Mouse (Mus musculus) liver, embryonic 11.5 days (tissue): ENCODE data around the gene S100a14. TPM values are rescaled to one million over a fixed set of nuclear protein-coding genes. Genes with fewer than 3 reads are reported as not detected.

Experiments
- ATAC-seq: fragments of 200-750 bp; cut with Nextera tagmentation; replicated peaks from 2 replicates; pipeline ENCODE4 v1.8.0; 2017; ENCODE audit warnings: moderate number of reproducible peaks, mild to moderate bottlenecking, moderate TSS enrichment, moderate library complexity; ENCODE audit not compliant: low FRiP score
- DNase-seq: peaks from one replicate; pipeline ENCODE4 v3.0.0-alpha.2; 2017; ENCODE audit warnings: low spot score
- H3K27ac ChIP-seq: fragments of 300-500 bp; sonication (generic); 2 replicates; pipeline ENCODE4 v1.5.1; 2014; ENCODE audit warnings: mild to moderate bottlenecking, low read depth, low read length, control low read depth
- H3K27me3 ChIP-seq: fragments of 300-500 bp; sonication (generic); replicated peaks from 2 replicates; pipeline ENCODE4 v1.6.1; 2014; ENCODE audit warnings: low read length, mixed read lengths; ENCODE audit not compliant: control insufficient read depth, insufficient read depth
- H3K36me3 ChIP-seq: fragments of 300-500 bp; sonication (generic); 2 replicates; pipeline ENCODE4 v1.6.1; 2014; ENCODE audit warnings: mild to moderate bottlenecking, low read length, moderate library complexity, mixed read lengths; ENCODE audit not compliant: control insufficient read depth, insufficient read depth
- H3K4me1 ChIP-seq: fragments of 300-500 bp; sonication (generic); replicated peaks from 2 replicates; pipeline ENCODE4 v1.6.1; 2014; ENCODE audit warnings: low read length, mixed read lengths; ENCODE audit not compliant: control insufficient read depth, insufficient read depth
- H3K4me2 ChIP-seq: fragments of 300-500 bp; sonication (generic); 2 replicates; pipeline ENCODE4 v1.6.1; 2014; ENCODE audit warnings: mild to moderate bottlenecking, control low read depth, moderate library complexity
- H3K4me3 ChIP-seq: fragments of 300-500 bp; sonication (generic); 2 replicates; pipeline ENCODE4 v1.5.1; 2014; ENCODE audit warnings: low read depth, low read length, control low read depth
- H3K9ac ChIP-seq: fragments of 300-500 bp; sonication (generic); 2 replicates; pipeline ENCODE4 v1.6.1; 2014; ENCODE audit warnings: low read depth, low read length, control low read depth
- H3K9me3 ChIP-seq: fragments of 300-500 bp; sonication (generic); 2 replicates; pipeline ENCODE4 v1.6.1; 2016; ENCODE audit warnings: low read length, inconsistent platforms, mixed read lengths; ENCODE audit not compliant: control insufficient read depth
- WGBS: fragments of 180-500 bp; shearing (Covaris S2); extraction: QIAGEN DNeasy Blood & Tissue Kit; methylation state at CpG from one replicate; pipeline ENCODE4 v1.1.7; 2014; 5-methylcytosine and 5-hydroxymethylcytosine counted together
- polyA plus RNA-seq: library from polyadenylated mRNA; unstranded; fragments of >200 nt; fragmentation: Nextera tagmentation; extraction: Ambion mirVana; gene quantifications from 2 replicates; pipeline ENCODE4 v1.2.1, GENCODE M21; 2014

S100a14 gene
- polyA plus RNA-seq, 1 experiment from 2014 or later = not detected

- no peak overlapping the region for H3K4me3 ChIP-seq
- H3K27ac ChIP-seq = no peak overlapping the region
- ATAC-seq (no peak), DNase-seq (no peak)
- H3K4me2 ChIP-seq = no peak overlapping the region
- H3K9ac ChIP-seq = no peak overlapping the region
- H3K9me3 ChIP-seq = no peaks in the 10 kb centered on the region
- WGBS = 89% methylated on average over 4 of the region's 4 CpGs
- peaks cover 9% of the 10 kb centered on the region for H3K4me1 ChIP-seq
- peaks cover 41% of the 10 kb centered on the region for H3K36me3 ChIP-seq
- H3K27me3 ChIP-seq = no peaks in the 10 kb centered on the region
These were observed 23.2 kb upstream of the S100a14 start for GRCm38 (mm10) chr3:90503444-90503843.

GRCm38 (mm10) chr3:90505216-90505615 lies 21.4 kb upstream of the S100a14 start:
- Histone ChIP-seq H3K27ac (no peak overlapping the region), H3K9me3 (no peaks in the 10 kb centered on the region), H3K36me3 (peaks cover 34% of the 10 kb centered on the region), H3K27me3 (no peaks in the 10 kb centered on the region), H3K4me2 (no peak overlapping the region), H3K4me3 (no peak overlapping the region), H3K9ac (no peak overlapping the region), H3K4me1 (peaks cover 12% of the 10 kb centered on the region)
- no peak for DNase-seq
- ATAC-seq = no peak
- 92% methylated on average over 5 of the region's 5 CpGs for WGBS

DNA sequence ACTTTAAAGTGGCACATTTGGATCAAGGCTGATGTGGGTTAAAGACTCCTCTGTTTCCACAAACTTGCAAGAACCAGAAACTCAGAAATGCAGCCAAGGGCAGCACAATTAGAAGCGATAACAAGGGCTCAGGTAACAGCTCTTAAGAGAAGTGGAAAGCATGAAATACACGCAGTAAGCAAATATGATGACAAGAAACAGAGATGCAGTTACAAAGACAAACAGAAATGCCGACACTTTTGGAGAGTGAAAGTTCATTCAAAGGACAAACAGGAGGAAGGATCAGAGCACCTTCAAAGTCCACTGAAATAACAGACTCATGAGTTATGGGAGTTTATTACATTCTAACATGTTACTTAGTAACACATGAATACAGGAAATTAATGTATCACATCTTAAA lies 20.3 kb upstream of the S100a14 start:
- Histone ChIP-seq H3K4me2 (no peak overlapping the region), H3K27me3 (no peaks in the 10 kb centered on the region), H3K4me3 (no peak overlapping the region), H3K9me3 (no peaks in the 10 kb centered on the region), H3K36me3 (peaks cover 30% of the 10 kb centered on the region), H3K27ac (no peak overlapping the region), H3K4me1 (peaks cover 12% of the 10 kb centered on the region), H3K9ac (no peak overlapping the region)
- DNase-seq = no peak
- no peak for ATAC-seq
- WGBS = 88% methylated on average over 3 of the region's 3 CpGs

- H3K27ac ChIP-seq = peak overlapping the region; percentile 95
- WGBS = 3% methylated on average over 20 of the region's 20 CpGs
- peaks cover 20% of the 10 kb centered on the region for H3K36me3 ChIP-seq
- H3K9ac ChIP-seq = peak overlapping the region; percentile 99
- no peak for DNase-seq
- H3K4me2 ChIP-seq = peak overlapping the region; percentile 93
- peak overlapping the region; percentile 90 for H3K4me3 ChIP-seq
- H3K27me3 ChIP-seq = no peaks in the 10 kb centered on the region
- H3K4me1 ChIP-seq = peaks cover 12% of the 10 kb centered on the region
- ATAC-seq = no peak
- H3K9me3 ChIP-seq = no peaks in the 10 kb centered on the region
These were observed 18.2 kb upstream of the S100a14 start for GRCm38 (mm10) chr3:90508287-90508949.

DNA sequence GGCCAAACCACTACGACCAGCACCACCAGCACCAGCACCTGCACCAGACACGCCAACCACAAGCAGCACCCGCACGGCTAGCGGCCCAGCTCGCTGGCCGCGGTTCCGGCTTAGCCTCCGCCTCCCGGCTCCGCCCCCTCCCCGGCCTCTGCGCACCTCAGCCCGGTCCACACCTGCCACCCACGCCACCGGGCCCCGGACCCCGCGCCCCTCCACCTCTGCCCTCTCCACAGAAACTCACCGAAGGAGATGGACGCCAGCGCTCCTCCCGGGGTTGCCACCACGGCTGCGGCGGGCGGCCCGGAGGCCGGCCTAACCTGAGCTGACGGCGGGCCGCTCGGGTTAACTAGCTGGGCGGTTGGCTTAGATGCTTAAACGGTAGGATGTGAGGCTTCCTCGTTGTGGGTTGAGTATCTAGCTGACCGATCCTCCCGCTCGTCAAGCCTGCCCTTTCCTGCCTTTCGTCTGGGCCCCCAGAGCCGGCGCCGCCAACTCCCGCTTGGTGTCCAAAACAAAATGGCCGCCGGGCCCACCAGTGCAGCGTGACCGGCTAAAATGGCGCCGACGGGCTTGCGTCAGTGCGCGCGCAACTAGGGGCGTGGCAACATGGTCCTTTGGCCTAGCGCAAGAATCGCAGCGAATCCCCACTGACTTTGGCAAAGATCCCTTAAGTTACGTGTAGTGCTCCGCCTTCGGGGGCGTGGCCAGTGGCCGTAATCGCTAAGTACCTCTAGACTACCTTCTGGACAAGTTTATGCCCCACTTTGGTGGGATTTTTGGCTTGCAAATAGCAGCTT lies 17.5 kb upstream of the S100a14 start, which contains the start of gene Chtop:
Chtop (minus strand) TSS at position 549 of the 797 bp plus-strand sequence.
- DNase-seq (peak; percentile 99), ATAC-seq (peak; percentile 87)
- Histone ChIP-seq H3K4me3 (peak within 1 kb of the TSS; percentile 90), H3K4me1 (peaks cover 14% of the 10 kb centered on the region), H3K27ac (peak within 1 kb of the TSS; percentile 95), H3K4me2 (peak within 1 kb of the TSS; percentile 93), H3K27me3 (no peaks in the 10 kb centered on the region), H3K9me3 (no peaks in the 10 kb centered on the region), H3K36me3 (peaks cover 15% of the 10 kb centered on the region; the same call in 1 of the 2 replicates), H3K9ac (peak within 1 kb of the TSS; percentile 99)
- under 1% methylated on average over 66 of the region's 66 CpGs for WGBS

DNA sequence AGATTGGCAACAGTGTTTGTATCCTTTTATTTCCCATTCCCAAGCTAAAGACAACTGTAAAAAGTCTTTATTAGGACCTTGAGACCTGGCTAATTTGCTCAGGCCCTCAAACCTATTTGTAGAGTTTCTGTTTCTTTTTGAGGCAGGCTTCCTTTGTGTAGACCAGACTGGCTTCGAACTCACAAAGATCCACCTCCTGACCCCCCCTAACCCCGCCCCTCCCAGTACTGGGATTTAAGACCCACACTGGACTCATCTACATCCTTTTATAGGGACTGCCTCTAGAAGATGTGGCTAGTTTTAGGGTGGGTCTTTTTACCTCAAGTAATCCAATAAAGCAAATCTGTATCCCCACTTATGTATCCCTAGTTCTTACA lies 16.9 kb upstream of the S100a14 start:
- H3K36me3 ChIP-seq = peaks cover 15% of the 10 kb centered on the region; the same call in 1 of the 2 replicates
- peaks cover 14% of the 10 kb centered on the region for H3K4me1 ChIP-seq
- peak overlapping the region; percentile 72 for H3K4me2 ChIP-seq
- peak overlapping the region; percentile 40 for H3K27ac ChIP-seq
- DNase-seq (peak; percentile 54), ATAC-seq (0 out of 2 replicates have a peak, but pooled peaks have one; percentile 1)
- no peaks in the 10 kb centered on the region for H3K9me3 ChIP-seq
- H3K27me3 ChIP-seq = no peaks in the 10 kb centered on the region
- H3K4me3 ChIP-seq = peak overlapping the region; percentile 90
- peak overlapping the region; percentile 37 for H3K9ac ChIP-seq
- WGBS = 8% methylated on average over 2 of the region's 2 CpGs

DNA sequence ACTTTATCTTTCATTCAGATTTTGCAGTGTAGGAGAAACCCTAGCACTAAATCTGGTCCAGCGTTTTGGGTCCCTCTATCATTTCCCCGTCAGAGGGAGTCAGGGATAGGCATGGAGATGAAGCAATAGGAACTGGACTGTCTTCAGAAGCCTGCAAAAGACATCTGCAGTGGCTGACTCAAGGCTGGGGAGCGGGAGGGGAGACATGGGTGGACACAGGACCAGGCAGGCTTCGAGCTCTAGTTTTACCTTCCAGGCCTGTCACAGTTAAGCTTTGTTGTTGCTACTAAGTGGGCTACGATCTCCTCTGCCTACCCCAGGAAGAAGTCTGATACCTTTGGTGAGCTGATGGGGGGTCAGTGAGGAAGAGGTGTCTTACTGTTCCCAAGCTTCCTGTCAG lies 14.4 kb upstream of the S100a14 start:
- peaks cover 22% of the 10 kb centered on the region for H3K4me1 ChIP-seq
- ATAC-seq (no peak), DNase-seq (no peak)
- 80% methylated on average over 5 of the region's 5 CpGs for WGBS
- H3K4me2 ChIP-seq = no peak overlapping the region
- no peaks in the 10 kb centered on the region for H3K9me3 ChIP-seq
- no peak overlapping the region for H3K27ac ChIP-seq
- no peaks in the 10 kb centered on the region; the same call in 1 of the 2 replicates for H3K36me3 ChIP-seq
- H3K27me3 ChIP-seq = no peaks in the 10 kb centered on the region
- no peak overlapping the region for H3K4me3 ChIP-seq
- no peak overlapping the region for H3K9ac ChIP-seq

GRCm38 (mm10) chr3:90512948-90513642 lies 13.6 kb upstream of the S100a14 start:
- no peaks in the 10 kb centered on the region for H3K36me3 ChIP-seq
- H3K4me1 ChIP-seq = peaks cover 16% of the 10 kb centered on the region
- H3K9me3 ChIP-seq = no peaks in the 10 kb centered on the region
- DNase-seq = no peak
- H3K4me3 ChIP-seq = no peak overlapping the region
- ATAC-seq = no peak
- H3K27ac ChIP-seq = no peak overlapping the region
- no peak overlapping the region for H3K9ac ChIP-seq
- H3K4me2 ChIP-seq = no peak overlapping the region
- H3K27me3 ChIP-seq = no peaks in the 10 kb centered on the region
- WGBS = 70% methylated on average over 9 of the region's 9 CpGs
